Mouse (Mus musculus) thymus, adult 2 months (tissue): ENCODE results near the gene Ercc5. TPM values are rescaled to one million over a fixed set of nuclear protein-coding genes. Genes with fewer than 3 reads are reported as not detected.

Experiments
- DNase-seq: peaks from one replicate; pipeline ENCODE4 v3.0.0; 2021
- H3K27ac ChIP-seq: fragments of 200-500 bp; 2 replicates; pipeline ENCODE4 v1.5.1; 2012; ENCODE audit warnings: low read length, control low read depth; ENCODE audit not compliant: control insufficient read depth, insufficient read depth
- H3K27me3 ChIP-seq: fragments of 200-500 bp; 2 replicates; pipeline ENCODE4 v1.6.1; 2012; ENCODE audit warnings: mild to moderate bottlenecking, low read length, moderate library complexity, mixed read lengths; ENCODE audit not compliant: control insufficient read depth, insufficient read depth
- H3K36me3 ChIP-seq: fragments of 200-500 bp; 2 replicates; pipeline ENCODE4 v1.6.1; 2012; ENCODE audit warnings: mild to moderate bottlenecking, low read length, moderate library complexity; ENCODE audit not compliant: control insufficient read depth, insufficient read depth
- H3K4me1 ChIP-seq: fragments of 200-500 bp; replicated peaks from 2 replicates; pipeline ENCODE4 v1.6.1; 2012; ENCODE audit warnings: low read length; ENCODE audit not compliant: control insufficient read depth, insufficient read depth
- H3K4me3 ChIP-seq: fragments of 200-500 bp; 2 replicates; pipeline ENCODE4 v1.5.1; 2012; ENCODE audit warnings: mild to moderate bottlenecking, low read length, control low read depth, moderate library complexity; ENCODE audit not compliant: control insufficient read depth, insufficient read depth
- CTCF ChIP-seq: fragments of 200-500 bp; IDR thresholded peaks from 2 replicates; pipeline ENCODE4 v1.5.1; 2012; ENCODE audit warnings: mild to moderate bottlenecking, control low read depth, low read length, moderate library complexity, borderline replicate concordance; ENCODE audit not compliant: control insufficient read depth, poor library complexity, insufficient read depth; ENCODE audit errors: extremely low read depth
- POLR2A ChIP-seq: fragments of 200-500 bp; IDR thresholded peaks from 2 replicates; pipeline ENCODE4 v1.6.1; 2012; ENCODE audit warnings: mild to moderate bottlenecking, low read length, control low read depth, moderate library complexity; ENCODE audit not compliant: control insufficient read depth, poor library complexity, insufficient read depth; ENCODE audit errors: extremely low read depth
- WGBS: fragments of 180-500 bp; shearing (Covaris S2); methylation state at CpG from one replicate; pipeline ENCODE4 v1.1.7; 2018; 5-methylcytosine and 5-hydroxymethylcytosine counted together
- polyA plus RNA-seq: library from polyadenylated mRNA; depleted of rRNA; stranded (reverse); fragments of >200 nt; gene quantifications from 2 replicates; pipeline ENCODE4 v1.2.3, GENCODE M21; 2012; rRNA removed

Ercc5 gene
- 5.9 and 6.2 TPM in 2 replicates for polyA plus RNA-seq

DNA sequence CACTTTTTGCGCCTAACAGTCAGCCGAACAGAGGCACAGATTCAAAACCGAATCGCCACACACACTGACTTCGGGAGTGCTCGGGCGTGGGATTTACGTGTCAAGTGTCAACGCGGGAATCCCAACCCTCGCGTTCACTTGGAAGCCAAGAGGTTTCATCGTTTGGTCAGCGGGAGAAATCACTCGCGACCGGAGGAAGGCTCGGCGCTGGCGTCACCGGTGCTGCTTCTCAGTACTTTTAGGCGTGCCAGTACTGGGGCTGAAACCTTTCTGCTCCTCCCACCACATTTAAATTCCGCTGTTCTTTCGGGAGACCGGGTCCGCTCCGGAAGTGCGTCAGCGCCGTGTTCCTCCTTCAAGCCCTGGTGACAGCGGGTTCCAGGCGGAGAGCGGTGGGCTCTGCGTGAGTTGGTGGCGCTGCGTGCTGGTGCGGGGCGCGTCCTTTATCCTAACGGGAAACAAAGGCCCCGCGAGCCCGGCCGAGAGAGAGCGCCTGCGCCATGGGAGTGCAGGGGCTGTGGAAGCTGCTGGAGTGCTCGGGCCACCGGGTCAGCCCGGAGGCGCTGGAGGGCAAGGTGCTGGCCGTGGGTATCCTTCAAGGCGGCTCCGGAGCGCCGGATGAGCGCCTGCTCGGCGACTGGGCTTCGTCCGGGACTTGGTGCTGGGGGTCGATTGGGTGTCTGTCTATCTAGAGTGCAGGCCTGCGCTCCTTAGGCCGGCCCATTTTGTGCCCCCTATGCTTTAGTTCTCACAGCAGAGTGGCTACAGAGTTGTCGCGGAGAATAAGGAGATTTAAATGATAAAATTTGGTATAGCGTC lies at the start of gene Ercc5:
Gene Ercc5 (plus strand): TSS at position 182 of the 819 bp plus-strand sequence.
- under 1% methylated on average over 66 of the region's 66 CpGs for whole genome bisulfite sequencing
- peak within 1 kb of the TSS; percentile 2; the same call in 1 of the 2 replicates for H3K27ac ChIP-seq
- peak; percentile 85 for DNase-seq
- TF ChIP-seq CTCF (peak; percentile 50; the same call in 1 of the 2 replicates), POLR2A (peak; percentile 85)
- H3K4me1 ChIP-seq = no peaks in the 10 kb centered on the region
- H3K4me3 ChIP-seq = peak within 1 kb of the TSS; percentile 61
- no peaks in the 10 kb centered on the region for H3K36me3 ChIP-seq
- H3K27me3 ChIP-seq = no peaks in the 10 kb centered on the region

DNA sequence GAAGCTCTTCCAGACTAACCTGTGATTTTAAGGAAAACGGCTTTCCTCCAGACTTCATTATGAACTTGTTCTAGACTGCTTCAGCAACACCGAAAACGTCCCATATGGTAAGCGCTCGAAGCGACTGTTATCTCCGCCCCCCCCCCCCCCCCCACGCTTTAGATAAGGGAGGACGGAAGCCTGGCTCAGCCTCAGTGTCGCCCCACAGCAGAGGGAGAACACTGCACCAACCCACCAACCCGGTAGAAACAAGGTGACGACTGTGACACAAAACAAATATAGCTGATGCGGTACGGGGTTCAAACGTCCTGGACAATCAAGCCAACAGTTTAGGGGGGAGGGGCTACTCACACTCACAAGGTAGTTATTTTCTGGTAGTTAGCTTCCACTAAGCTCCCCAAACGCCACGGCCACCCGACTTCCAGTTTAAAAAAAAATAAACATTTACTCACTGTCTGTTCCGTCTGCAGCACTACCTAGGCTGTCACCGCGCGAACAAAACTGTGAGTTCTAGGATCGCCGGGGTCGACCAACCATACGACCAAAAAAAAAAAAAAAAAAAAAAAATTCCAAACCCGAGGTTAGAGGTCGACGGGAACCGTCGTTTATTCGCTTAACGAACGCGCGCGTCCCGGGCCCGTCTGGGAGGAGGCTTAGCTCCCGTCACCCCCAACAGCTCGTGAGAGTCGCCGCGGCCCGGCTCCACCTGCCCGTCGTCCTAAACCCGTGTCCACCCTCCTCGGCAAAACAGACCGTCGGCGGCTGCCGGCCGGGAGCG lies 45.9 kb upstream of the Ercc5 start:
- TF ChIP-seq POLR2A = peak; percentile 47; the same call in 1 of the 2 replicates
- TF ChIP-seq CTCF = no peak
- peak overlapping the region; percentile 64 for H3K27ac ChIP-seq
- H3K4me3 ChIP-seq = peak overlapping the region; percentile 74
- peak; percentile 54 for DNase-seq
- H3K36me3 ChIP-seq = no peaks in the 10 kb centered on the region; the same call in 1 of the 2 replicates
- under 1% methylated on average over 55 of the region's 55 CpGs for WGBS
- H3K27me3 ChIP-seq = no peaks in the 10 kb centered on the region
- peaks cover 3% of the 10 kb centered on the region for H3K4me1 ChIP-seq

DNA sequence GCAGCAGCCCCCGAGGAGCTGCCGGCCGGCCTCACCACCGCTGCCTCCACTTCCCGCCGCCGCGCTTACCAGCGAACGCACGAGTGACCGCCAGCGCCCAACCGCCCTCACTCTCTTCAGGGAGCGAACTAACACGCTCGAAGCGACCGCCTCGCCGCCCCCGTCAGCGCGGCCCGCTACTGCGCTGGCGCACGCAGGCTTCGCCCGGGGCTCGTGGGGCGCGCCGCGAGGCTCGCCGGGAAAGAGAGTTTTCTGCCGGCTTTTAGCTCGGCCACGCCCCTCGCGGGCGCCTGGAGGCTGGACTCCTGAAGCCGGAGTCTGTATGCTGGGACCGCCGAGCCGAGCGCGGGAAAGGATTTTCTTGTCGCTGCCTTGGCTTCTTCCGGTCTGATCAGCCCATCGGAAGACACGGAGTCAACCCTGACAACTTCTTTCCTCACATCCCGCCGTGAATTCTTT lies 45.3 kb upstream of the Ercc5 start, which contains the start of gene Tex30:
Gene Tex30 (minus strand): TSS at position 183 of the 459 bp plus-strand sequence.
- WGBS = under 1% methylated on average over 55 of the region's 55 CpGs

DNA sequence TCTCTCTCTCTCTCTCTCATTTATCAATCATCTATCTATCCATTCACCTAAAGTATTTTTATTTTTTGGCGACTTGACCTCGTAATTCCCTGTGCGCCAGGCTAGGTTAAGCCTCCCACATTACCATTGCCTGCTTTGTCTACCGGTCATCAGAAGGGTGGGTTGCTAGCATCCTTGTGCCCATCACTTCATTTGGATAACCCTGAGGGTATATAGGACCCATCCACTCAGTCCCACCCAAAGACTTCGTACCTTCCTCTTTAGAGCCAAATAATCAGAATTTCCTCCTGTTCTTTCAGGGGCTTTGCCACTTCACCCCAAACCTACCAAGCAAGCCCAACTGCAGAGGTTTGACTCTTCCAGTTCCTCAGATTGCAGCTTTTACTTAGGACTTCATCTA lies 44.6 kb upstream of the Ercc5 start:
- Histone ChIP-seq H3K4me3 (no peak overlapping the region), H3K4me1 (peaks cover 3% of the 10 kb centered on the region), H3K36me3 (no peaks in the 10 kb centered on the region), H3K27ac (no peak overlapping the region), H3K27me3 (no peaks in the 10 kb centered on the region)
- DNase-seq = no peak
- WGBS = 33% methylated on average over 5 of the region's 5 CpGs
- no peak for TF ChIP-seq CTCF
- no peak for TF ChIP-seq POLR2A

More for the DNA sequence above, 45.3 kb upstream of the Ercc5 start, which contains the start of gene Tex30:
- H3K36me3 ChIP-seq = no peaks in the 10 kb centered on the region
- H3K4me1 ChIP-seq = peaks cover 3% of the 10 kb centered on the region
- TF ChIP-seq CTCF = no peak
- TF ChIP-seq POLR2A = peak; percentile 87
- peak within 1 kb of the TSS; percentile 64 for H3K27ac ChIP-seq
- peak; percentile 93 for DNase-seq
- H3K27me3 ChIP-seq = no peaks in the 10 kb centered on the region
- H3K4me3 ChIP-seq = peak within 1 kb of the TSS; percentile 74

DNA sequence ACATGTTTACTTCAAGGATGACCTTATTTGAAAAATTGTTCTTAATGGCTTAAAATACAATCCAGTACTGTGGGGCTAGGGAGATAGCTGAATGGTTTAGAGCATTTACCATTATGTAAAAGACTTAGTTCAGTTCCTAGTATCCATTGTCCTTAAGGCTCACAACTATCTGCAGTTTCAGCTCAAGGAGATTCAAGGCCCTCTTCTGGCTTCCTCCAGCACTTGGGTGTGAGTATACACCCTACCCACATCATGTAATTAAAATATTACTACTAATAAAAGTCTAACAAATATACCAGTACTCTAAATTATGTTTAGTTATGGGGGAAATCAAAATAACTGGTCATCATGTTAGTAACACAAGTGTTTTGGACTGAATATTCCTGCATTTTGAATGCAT lies 30.0 kb upstream of the Ercc5 start:
- no peak for DNase-seq
- Histone ChIP-seq H3K36me3 (no peaks in the 10 kb centered on the region; the same call in 1 of the 2 replicates), H3K27me3 (no peaks in the 10 kb centered on the region), H3K4me1 (peaks cover 11% of the 10 kb centered on the region), H3K27ac (no peak overlapping the region), H3K4me3 (no peak overlapping the region)
- no peak for TF ChIP-seq POLR2A
- no peak for TF ChIP-seq CTCF

DNA sequence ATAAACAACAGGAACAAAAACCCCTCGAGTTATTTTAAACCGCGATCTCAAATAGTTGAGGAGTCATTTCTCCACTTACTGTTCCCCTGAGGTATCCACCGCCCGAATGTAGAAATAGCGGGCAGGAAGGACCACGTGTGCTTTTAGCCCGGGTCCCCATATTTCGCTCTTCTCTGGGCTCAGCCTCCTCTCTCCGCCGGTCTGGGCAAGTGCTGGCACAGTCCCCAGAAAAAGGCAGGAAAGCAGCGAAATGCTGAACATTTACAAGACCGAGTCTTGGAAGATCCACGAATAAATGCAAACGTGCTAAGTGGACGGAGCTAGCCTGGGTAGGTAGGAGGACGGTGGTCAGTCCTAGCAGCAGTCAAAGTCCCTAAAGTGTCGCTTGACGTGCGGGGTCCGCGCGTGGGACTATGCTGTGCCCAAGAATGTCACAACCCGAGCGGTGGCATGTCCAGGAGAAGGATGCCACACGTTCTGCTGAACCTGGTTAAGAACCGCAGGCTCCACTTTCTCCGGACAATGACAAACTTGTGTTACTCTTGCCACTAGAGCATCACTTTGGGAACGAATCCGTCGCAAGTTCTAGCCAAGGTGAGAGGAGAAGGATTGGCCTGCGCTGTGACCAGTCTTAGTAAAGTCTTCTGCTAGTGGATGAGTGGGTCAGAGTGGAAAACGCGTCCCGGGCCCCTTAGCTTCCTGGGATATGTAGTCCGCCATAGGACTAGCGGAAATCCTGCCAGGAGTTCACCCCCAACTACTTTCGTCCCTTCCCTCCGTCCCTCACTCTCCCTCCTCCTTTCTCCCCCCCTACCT lies 29.1 kb upstream of the Ercc5 start, which contains the start of the genes Kdelc1 and Bivm:
Gene Kdelc1 (minus strand): TSS at position 570 of the 816 bp plus-strand sequence.
Gene Bivm (plus strand): TSS at position 719 of the 816 bp plus-strand sequence.
- DNase-seq = peak; percentile 45
- peak within 1 kb of the TSS; percentile 95 for H3K4me3 ChIP-seq
- TF ChIP-seq POLR2A = no peak
- TF ChIP-seq CTCF = no peak
- peaks cover 13% of the 10 kb centered on the region for H3K4me1 ChIP-seq
- H3K27me3 ChIP-seq = no peaks in the 10 kb centered on the region
- no peaks in the 10 kb centered on the region for H3K36me3 ChIP-seq
- under 1% methylated on average over 39 of the region's 39 CpGs for WGBS
- H3K27ac ChIP-seq = peak within 1 kb of the TSS; percentile 56
